Mouse (Mus musculus): ENCODE results near the gene Rangap1. TPM values are rescaled to one million over a fixed set of nuclear protein-coding genes. Genes with fewer than 3 reads are reported as not detected.

The Rangap1 gene
- total and polyA plus RNA-seq, 3 experiments, result 128 to 207 (median 180) TPM

DNA sequence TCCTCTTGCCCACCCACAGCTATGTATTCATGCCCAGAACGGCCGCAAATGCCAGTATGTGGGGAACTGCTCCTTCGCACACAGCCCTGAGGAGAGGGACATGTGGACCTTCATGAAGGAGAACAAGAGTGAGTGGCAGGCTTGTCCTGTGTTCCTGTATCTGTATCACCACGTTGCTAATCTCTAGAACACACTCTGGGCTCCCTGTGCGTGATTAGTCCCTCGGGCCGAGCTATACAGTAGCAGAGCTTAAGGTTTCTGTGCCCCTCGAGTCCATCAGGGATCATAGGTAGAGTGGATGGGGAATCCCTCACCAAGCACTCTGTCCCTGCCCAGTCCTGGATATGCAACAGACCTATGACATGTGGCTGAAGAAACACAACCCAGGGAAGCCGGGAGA, 47.1 kb upstream of the Rangap1 start:
- no peak overlapping the region for H3K4me2 ChIP-seq (ENCODE audit: insufficient read depth, low read depth, poor library complexity, severe bottlenecking)
- dilution Hi-C loops (cut with MboI; ENCODE audit: extremely low pct_ligation_motif_present, extremely low pct_unique_long_range_greater_than_20kb, low sequenced_read_pairs) (no loop called here), in situ Hi-C loops (cut with MboI; ENCODE audit: low pct_ligation_motif_present, low pct_unique_long_range_greater_than_20kb, low sequenced_read_pairs) (no loop called here)
- no peaks in the 10 kb centered on the region for H3K9me3 ChIP-seq (replicated peaks; ENCODE audit: low read length)
- peaks cover 32 to 76% of the 10 kb centered on the region in 2 experiments for H3K36me3 ChIP-seq (replicated peaks in 1 of 2; ENCODE audit: control insufficient read depth in 1 of 2, insufficient read depth in 1 of 2, low read length in 1 of 2)
- H3K27ac ChIP-seq (ENCODE audit: insufficient read depth, low read depth), result no peak overlapping the region
- no peaks in the 10 kb centered on the region for H3K4me1 ChIP-seq (ENCODE audit: control insufficient read depth in 1 of 2, insufficient read depth in 2 of 2)
- H3K9ac ChIP-seq (ENCODE audit: insufficient read depth, low read depth), result no peak overlapping the region
- H3K4me3 ChIP-seq (replicated peaks in 1 of 3; ENCODE audit: low read depth in 2 of 3, low read length in 2 of 3, poor library complexity in 1 of 3), result no peak overlapping the region
- DNase-seq (ENCODE audit: extremely low read depth), result no peak
- H3K79me2 ChIP-seq (replicated peaks; ENCODE audit: control insufficient read depth, extremely low read depth, insufficient read depth, poor library complexity, severe bottlenecking), result no peaks in the 10 kb centered on the region
- no peak for TF ChIP-seq ELF1 (IDR thresholded peaks at IDR 0.05; ENCODE audit: low read depth, low read length)
- no peak for TF ChIP-seq MAFK (IDR thresholded peaks at IDR 0.05; ENCODE audit: insufficient replicate concordance, low read length)
- TF ChIP-seq POLR2A (IDR thresholded peaks at IDR 0.05; ENCODE audit: low read depth, low read length), result no peak
- TF ChIP-seq CHD2 (IDR thresholded peaks at IDR 0.05; ENCODE audit: low read length), result no peak
- TF ChIP-seq HCFC1 (IDR thresholded peaks at IDR 0.05; ENCODE audit: low read depth, low read length), result no peak
- no peak for TF ChIP-seq NELFE (IDR thresholded peaks at IDR 0.05; ENCODE audit: low read depth, low read length)
- H3K27me3 ChIP-seq (replicated peaks), result no peaks in the 10 kb centered on the region

DNA sequence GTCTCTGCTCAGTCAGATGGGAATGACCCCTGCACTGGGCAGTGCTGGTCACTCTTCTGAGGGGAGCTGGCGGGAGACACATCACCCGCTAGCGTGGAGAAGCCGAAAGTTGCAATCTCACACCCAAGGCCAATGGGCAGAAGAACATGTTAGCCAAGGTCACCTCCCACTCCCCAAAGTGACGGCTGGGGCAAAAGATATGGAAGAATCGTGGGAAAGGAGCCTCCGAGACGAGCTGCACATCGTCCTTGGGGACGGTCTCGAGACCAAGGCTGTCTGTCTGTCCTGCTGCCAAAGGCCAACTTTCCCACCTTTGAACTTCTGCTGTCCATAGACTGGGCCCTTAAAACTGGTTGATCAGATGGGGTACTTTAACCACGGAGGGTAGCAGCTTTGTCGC, 42.2 kb upstream of the Rangap1 start:
- no peak for TF ChIP-seq ELF1 (IDR thresholded peaks at IDR 0.05; ENCODE audit: low read depth, low read length)
- no peak for TF ChIP-seq ZC3H11A (IDR thresholded peaks at IDR 0.05; ENCODE audit: low read depth, low read length)
- TF ChIP-seq MAX (IDR thresholded peaks at IDR 0.05; ENCODE audit: low read length), result no peak
- no peak for TF ChIP-seq CHD1 (IDR thresholded peaks at IDR 0.05; ENCODE audit: low read depth, low read length)
- TF ChIP-seq NRF1 (IDR thresholded peaks at IDR 0.05; ENCODE audit: low read depth, low read length), result no peak
- TF ChIP-seq TBP (conservative IDR thresholded peaks at IDR 0.05; ENCODE audit: low read depth, low read length), result no peak
- TF ChIP-seq SIN3A (IDR thresholded peaks at IDR 0.05; ENCODE audit: low read length), result no peak
- TF ChIP-seq UBTF (IDR thresholded peaks at IDR 0.05; ENCODE audit: low read depth, low read length), result no peak
- TF ChIP-seq USF1 (IDR thresholded peaks at IDR 0.05; ENCODE audit: low read depth, low read length), result no peak
- TF ChIP-seq SMC3 (IDR thresholded peaks at IDR 0.05; ENCODE audit: low read depth, low read length), result no peak
- TF ChIP-seq MXI1 (IDR thresholded peaks at IDR 0.05; ENCODE audit: low read depth, low read length), result no peak
- no peak for TF ChIP-seq JUND (conservative IDR thresholded peaks at IDR 0.05; ENCODE audit: low read depth, low read length)
- TF ChIP-seq ZNF384 (IDR thresholded peaks at IDR 0.05; ENCODE audit: low read depth, low read length), result no peak
- TF ChIP-seq MAFK (IDR thresholded peaks at IDR 0.05; ENCODE audit: insufficient replicate concordance, low read length), result no peak
- no peak for TF ChIP-seq ETS1 (conservative IDR thresholded peaks at IDR 0.05; ENCODE audit: low read depth, low read length)
- dilution Hi-C loops (cut with MboI; ENCODE audit: extremely low pct_ligation_motif_present, extremely low pct_unique_long_range_greater_than_20kb, low sequenced_read_pairs), result no loop called here
- peaks cover 2% of the 10 kb centered on the region for H3K9me3 ChIP-seq (replicated peaks; ENCODE audit: low read length)
- DNase-seq (ENCODE audit: extremely low read depth), result no peak
- H3K4me3 ChIP-seq (replicated peaks in 1 of 3; ENCODE audit: low read depth in 2 of 3, low read length in 2 of 3, poor library complexity in 1 of 3), result no peak overlapping the region
- H3K27me3 ChIP-seq (replicated peaks), result no peaks in the 10 kb centered on the region
- no peak overlapping the region for H3K27ac ChIP-seq (ENCODE audit: insufficient read depth, low read depth)
- H3K9ac ChIP-seq (ENCODE audit: insufficient read depth, low read depth), result no peak overlapping the region
- H3K4me1 ChIP-seq (ENCODE audit: control insufficient read depth in 1 of 2, insufficient read depth in 2 of 2), result peaks cover 0 to 2% of the 10 kb centered on the region in 2 experiments; a peak in 2 of 4 replicates
- H3K79me2 ChIP-seq (replicated peaks; ENCODE audit: control insufficient read depth, extremely low read depth, insufficient read depth, poor library complexity, severe bottlenecking), result no peaks in the 10 kb centered on the region
- in situ Hi-C loops (cut with MboI; ENCODE audit: low pct_ligation_motif_present, low pct_unique_long_range_greater_than_20kb, low sequenced_read_pairs), result no loop called here
- H3K4me2 ChIP-seq (ENCODE audit: insufficient read depth, low read depth, poor library complexity, severe bottlenecking), result no peak overlapping the region
- H3K36me3 ChIP-seq (replicated peaks in 1 of 2; ENCODE audit: control insufficient read depth in 1 of 2, insufficient read depth in 1 of 2, low read length in 1 of 2), result peaks cover 53 to 86% of the 10 kb centered on the region in 2 experiments
